Mouse (Mus musculus): ENCODE results near the gene Ctnna3. TPM values are rescaled to one million over a fixed set of nuclear protein-coding genes. Genes with fewer than 3 reads are reported as not detected.

Gene Ctnna3
- total and polyA plus RNA-seq, 2 experiments = 0.09 TPM; not detected in 1

DNA sequence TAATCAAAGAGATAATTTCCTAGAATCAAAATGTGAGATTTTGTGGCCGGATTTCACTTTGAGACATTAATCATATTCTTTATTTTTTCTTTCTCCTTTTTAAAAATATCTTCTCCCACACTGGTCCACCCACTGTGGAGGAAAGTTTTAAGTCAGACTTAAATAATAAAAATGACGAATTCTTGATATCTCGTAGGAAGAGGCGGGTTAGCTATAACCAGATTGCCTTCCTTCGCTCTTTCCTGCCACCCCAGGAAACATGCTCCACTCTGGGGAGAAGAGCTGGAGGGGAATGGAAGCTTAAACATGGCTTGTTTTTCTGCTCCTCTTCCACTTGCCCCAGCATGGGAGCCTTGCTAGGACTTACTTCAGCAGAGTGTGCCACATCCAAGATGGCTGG is 169.5 kb downstream of the Ctnna3 start:
- no peak overlapping the region for H3K9ac ChIP-seq (ENCODE audit: low read depth, low read length)
- no peaks in the 10 kb centered on the region for H3K79me2 ChIP-seq (ENCODE audit: control insufficient read depth, insufficient read depth, low read length)
- H3K27ac ChIP-seq (replicated peaks; ENCODE audit: insufficient read depth, low read depth, low read length) = no peak overlapping the region
- H3K4me3 ChIP-seq (ENCODE audit: insufficient read depth, low read depth, low read length) = no peak overlapping the region
- TF ChIP-seq CTCF (IDR thresholded peaks at IDR 0.05; ENCODE audit: low read depth, low read length) (no peak), POLR2A (IDR thresholded peaks at IDR 0.05; ENCODE audit: extremely low read depth, insufficient read depth, low read length) (no peak)
- H3K36me3 ChIP-seq (ENCODE audit: control insufficient read depth, insufficient read depth, low read length) = no peaks in the 10 kb centered on the region
- no peak for DNase-seq (ENCODE audit: extremely low read depth, low read depth, low spot score)
- WGBS = 76% methylated on average over 5 of the region's 5 CpGs
- no peaks in the 10 kb centered on the region for H3K27me3 ChIP-seq (ENCODE audit: control insufficient read depth, insufficient read depth, low read length)
- no peaks in the 10 kb centered on the region for H3K4me1 ChIP-seq (ENCODE audit: control insufficient read depth, insufficient read depth, low read length)

DNA sequence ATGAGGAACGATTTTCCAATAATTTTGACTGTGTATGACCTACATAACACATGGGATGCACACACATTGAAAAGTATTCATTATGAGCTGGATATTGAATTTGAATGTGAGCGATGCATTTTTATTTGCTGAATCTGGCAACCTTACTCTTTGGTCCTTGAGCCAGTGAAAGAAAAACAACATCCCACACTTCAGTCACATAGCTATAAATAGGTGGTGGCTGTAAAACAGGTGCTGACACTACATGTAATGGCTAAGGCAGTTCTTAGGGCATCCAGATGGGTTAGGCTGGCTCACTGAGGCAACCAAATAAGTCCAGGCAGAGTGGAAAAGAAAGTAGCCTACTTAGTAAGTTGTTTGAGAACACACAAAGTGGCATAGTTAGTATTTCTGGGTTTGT is 171.3 kb downstream of the Ctnna3 start:
- 74% methylated on average over 2 of the region's 2 CpGs for WGBS
- TF ChIP-seq CTCF (IDR thresholded peaks at IDR 0.05; ENCODE audit: low read depth, low read length) (no peak), POLR2A (IDR thresholded peaks at IDR 0.05; ENCODE audit: extremely low read depth, insufficient read depth, low read length) (no peak)
- Histone ChIP-seq H3K4me1 (ENCODE audit: control insufficient read depth, insufficient read depth, low read length) (no peaks in the 10 kb centered on the region), H3K36me3 (ENCODE audit: control insufficient read depth, insufficient read depth, low read length) (no peaks in the 10 kb centered on the region), H3K9ac (ENCODE audit: low read depth, low read length) (no peak overlapping the region), H3K27me3 (ENCODE audit: control insufficient read depth, insufficient read depth, low read length) (no peaks in the 10 kb centered on the region), H3K79me2 (ENCODE audit: control insufficient read depth, insufficient read depth, low read length) (no peaks in the 10 kb centered on the region), H3K4me3 (ENCODE audit: insufficient read depth, low read depth, low read length) (no peak overlapping the region), H3K27ac (replicated peaks; ENCODE audit: insufficient read depth, low read depth, low read length) (no peak overlapping the region)
- DNase-seq (ENCODE audit: extremely low read depth, low read depth, low spot score) = no peak

DNA sequence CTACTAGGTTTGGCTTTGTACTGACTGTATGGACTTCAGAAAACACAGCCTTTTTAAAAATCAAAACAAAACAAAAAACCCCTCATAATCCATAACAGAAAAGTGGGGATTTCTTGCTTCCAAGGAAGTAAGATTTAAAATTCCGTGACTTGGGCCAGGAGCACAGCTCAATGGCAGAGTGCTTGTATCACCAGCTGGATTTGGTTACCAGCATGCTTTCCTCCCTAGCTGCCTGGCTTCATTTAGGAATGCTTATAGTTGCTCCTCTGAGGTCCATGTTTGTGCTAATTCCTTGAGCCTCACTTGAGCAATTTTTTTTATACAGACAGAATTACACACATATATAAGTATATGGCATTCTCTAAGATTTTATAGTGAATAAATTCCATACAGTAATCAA is 198.6 kb downstream of the Ctnna3 start:
- Histone ChIP-seq H3K27ac (replicated peaks; ENCODE audit: insufficient read depth, low read depth, low read length) (no peak overlapping the region), H3K27me3 (ENCODE audit: control insufficient read depth, insufficient read depth, low read length) (no peaks in the 10 kb centered on the region), H3K79me2 (ENCODE audit: control insufficient read depth, insufficient read depth, low read length) (no peaks in the 10 kb centered on the region), H3K4me3 (ENCODE audit: insufficient read depth, low read depth, low read length) (no peak overlapping the region), H3K4me1 (ENCODE audit: control insufficient read depth, insufficient read depth, low read length) (no peaks in the 10 kb centered on the region), H3K36me3 (ENCODE audit: control insufficient read depth, insufficient read depth, low read length) (no peaks in the 10 kb centered on the region), H3K9ac (ENCODE audit: low read depth, low read length) (no peak overlapping the region)
- no peak for DNase-seq (ENCODE audit: extremely low read depth, low read depth, low spot score)
- TF ChIP-seq POLR2A (IDR thresholded peaks at IDR 0.05; ENCODE audit: extremely low read depth, insufficient read depth, low read length) = no peak
- no peak for TF ChIP-seq CTCF (IDR thresholded peaks at IDR 0.05; ENCODE audit: low read depth, low read length)
- 75% methylated on average over 1 of the region's 1 CpGs for WGBS

- 82% methylated on average over 1 of the region's 1 CpGs for WGBS
- TF ChIP-seq POLR2A (IDR thresholded peaks at IDR 0.05; ENCODE audit: extremely low read depth, insufficient read depth, low read length) = no peak
- no peak for TF ChIP-seq CTCF (IDR thresholded peaks at IDR 0.05; ENCODE audit: low read depth, low read length)
- H3K27ac ChIP-seq (replicated peaks; ENCODE audit: insufficient read depth, low read depth, low read length) = no peak overlapping the region
Measured at GRCm38 (mm10) chr10:63633915-63634314, 204.0 kb downstream of the Ctnna3 start.

DNA sequence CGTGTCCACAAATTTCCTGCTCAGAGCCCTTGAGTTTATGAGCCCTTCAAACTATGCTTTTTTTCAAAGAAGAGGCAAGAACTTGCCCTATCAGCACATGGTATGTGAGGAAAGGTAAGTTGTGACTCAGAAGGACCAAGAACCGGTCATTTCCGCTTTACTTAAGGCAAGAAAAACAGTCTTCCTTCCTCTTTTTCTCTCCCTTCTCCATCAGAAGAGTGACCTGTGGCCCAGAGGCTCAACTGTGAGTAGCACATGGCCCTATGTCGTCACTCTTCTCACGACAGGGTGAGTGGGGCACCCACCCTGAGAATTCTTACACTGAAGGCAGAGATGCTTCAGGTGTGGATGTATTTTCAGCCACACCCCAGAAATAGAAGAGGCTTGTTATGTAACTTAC is 208.1 kb downstream of the Ctnna3 start:
- 82% methylated on average over 5 of the region's 5 CpGs for WGBS
- Histone ChIP-seq H3K36me3 (ENCODE audit: control insufficient read depth, insufficient read depth, low read length) (no peaks in the 10 kb centered on the region), H3K79me2 (ENCODE audit: control insufficient read depth, insufficient read depth, low read length) (no peaks in the 10 kb centered on the region), H3K4me3 (ENCODE audit: insufficient read depth, low read depth, low read length) (no peak overlapping the region), H3K27ac (replicated peaks; ENCODE audit: insufficient read depth, low read depth, low read length) (no peak overlapping the region), H3K9ac (ENCODE audit: low read depth, low read length) (no peak overlapping the region), H3K27me3 (ENCODE audit: control insufficient read depth, insufficient read depth, low read length) (no peaks in the 10 kb centered on the region), H3K4me1 (ENCODE audit: control insufficient read depth, insufficient read depth, low read length) (no peaks in the 10 kb centered on the region)
- TF ChIP-seq CTCF (IDR thresholded peaks at IDR 0.05; ENCODE audit: low read depth, low read length) (no peak), POLR2A (IDR thresholded peaks at IDR 0.05; ENCODE audit: extremely low read depth, insufficient read depth, low read length) (no peak)
- DNase-seq (ENCODE audit: extremely low read depth, low read depth, low spot score) = no peak

More at GRCm38 (mm10) chr10:63633915-63634314, 204.0 kb downstream of the Ctnna3 start:
- no peak for DNase-seq (ENCODE audit: extremely low read depth, low read depth, low spot score)
- H3K27me3 ChIP-seq (ENCODE audit: control insufficient read depth, insufficient read depth, low read length) = no peaks in the 10 kb centered on the region
- no peak overlapping the region for H3K9ac ChIP-seq (ENCODE audit: low read depth, low read length)
- no peaks in the 10 kb centered on the region for H3K79me2 ChIP-seq (ENCODE audit: control insufficient read depth, insufficient read depth, low read length)
- H3K4me3 ChIP-seq (ENCODE audit: insufficient read depth, low read depth, low read length) = no peak overlapping the region
- no peaks in the 10 kb centered on the region for H3K36me3 ChIP-seq (ENCODE audit: control insufficient read depth, insufficient read depth, low read length)
- H3K4me1 ChIP-seq (ENCODE audit: control insufficient read depth, insufficient read depth, low read length) = no peaks in the 10 kb centered on the region

DNA sequence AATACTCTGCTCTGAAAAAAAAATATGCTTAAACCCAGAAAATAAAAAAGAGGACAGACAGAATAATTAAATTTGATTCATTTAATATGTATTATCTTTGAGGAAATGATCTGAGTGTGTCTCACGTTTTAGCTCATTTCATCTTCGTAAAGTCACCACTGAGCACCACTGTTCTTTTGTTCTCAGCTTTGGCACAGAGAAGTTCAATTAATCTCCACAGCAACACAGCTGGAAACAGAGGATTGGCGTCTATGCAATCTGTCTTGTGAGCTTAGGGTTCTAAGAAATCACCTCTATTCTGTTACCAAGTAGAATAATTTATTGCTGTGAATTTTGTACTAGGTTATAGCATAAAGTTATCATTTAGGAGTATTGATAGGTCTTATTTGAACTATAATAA is 217.4 kb downstream of the Ctnna3 start:
- no peak for DNase-seq (ENCODE audit: extremely low read depth, low read depth, low spot score)
- Histone ChIP-seq H3K36me3 (ENCODE audit: control insufficient read depth, insufficient read depth, low read length) (no peaks in the 10 kb centered on the region), H3K4me1 (ENCODE audit: control insufficient read depth, insufficient read depth, low read length) (no peaks in the 10 kb centered on the region), H3K9ac (ENCODE audit: low read depth, low read length) (no peak overlapping the region), H3K27me3 (ENCODE audit: control insufficient read depth, insufficient read depth, low read length) (no peaks in the 10 kb centered on the region), H3K27ac (replicated peaks; ENCODE audit: insufficient read depth, low read depth, low read length) (no peak overlapping the region), H3K79me2 (ENCODE audit: control insufficient read depth, insufficient read depth, low read length) (no peaks in the 10 kb centered on the region), H3K4me3 (ENCODE audit: insufficient read depth, low read depth, low read length) (no peak overlapping the region)
- TF ChIP-seq POLR2A (IDR thresholded peaks at IDR 0.05; ENCODE audit: extremely low read depth, insufficient read depth, low read length) (no peak), CTCF (IDR thresholded peaks at IDR 0.05; ENCODE audit: low read depth, low read length) (no peak)
- 64% methylated on average over 3 of the region's 3 CpGs for WGBS
